Mouse (Mus musculus): Measurements from ENCODE around the gene Phactr2.

GRCm38 (mm10) chr10:13271099-13271498 is 203.1 kb downstream of the Phactr2 start:
- no peak for TF ChIP-seq GATA1 (IDR thresholded peaks at IDR 0.05; ENCODE audit: borderline replicate concordance, low read length)
- TF ChIP-seq FLI1 (IDR thresholded peaks at IDR 0.05; ENCODE audit: low read length) = no peak

Measured in megakaryocyte, embryonic 14.5 days (primary cell).